Mouse (Mus musculus) heart, postnatal 0 days (tissue): ENCODE data around the gene Cldn9. TPM values are rescaled to one million over a fixed set of nuclear protein-coding genes. Genes with fewer than 3 reads are reported as not detected.
A peak's percentile ranks its signal among the peaks of the same experiment; 100 is the strongest.

Source experiments
- ATAC-seq: fragments of 200-750 bp; cut with Nextera tagmentation; 2 replicates; pipeline ENCODE4 v1.8.0; 2017; ENCODE audit warnings: low read depth, moderate number of reproducible peaks, moderate library complexity; ENCODE audit not compliant: insufficient read depth
- DNase-seq: peaks from one replicate; pipeline ENCODE4 v3.0.0-alpha.2; 2016; ENCODE audit warnings: low spot score
- H3K27ac ChIP-seq: fragments of 300-500 bp; sonication (generic); 2 replicates; pipeline ENCODE4 v1.5.1; 2014; ENCODE audit warnings: low read depth, mild to moderate bottlenecking
- H3K27me3 ChIP-seq: fragments of 300-500 bp; sonication (generic); 2 replicates; pipeline ENCODE4 v1.6.1; 2014; ENCODE audit warnings: low read length, mixed read lengths; ENCODE audit not compliant: control insufficient read depth, insufficient read depth
- H3K36me3 ChIP-seq: fragments of 300-500 bp; sonication (generic); replicated peaks from 2 replicates; pipeline ENCODE4 v1.6.1; 2014; ENCODE audit warnings: low read length, mixed read lengths; ENCODE audit not compliant: control insufficient read depth, insufficient read depth
- H3K4me1 ChIP-seq: fragments of 300-500 bp; sonication (generic); 2 replicates; pipeline ENCODE4 v1.6.1; 2014; ENCODE audit warnings: antibody characterized with exemption; ENCODE audit not compliant: control insufficient read depth, insufficient read depth
- H3K4me2 ChIP-seq: fragments of 300-500 bp; sonication (generic); 2 replicates; pipeline ENCODE4 v1.6.1; 2014; ENCODE audit warnings: low read depth, mild to moderate bottlenecking, low read length, moderate library complexity
- H3K4me3 ChIP-seq: fragments of 300-500 bp; sonication (generic); 2 replicates; pipeline ENCODE4 v1.5.1; 2014; ENCODE audit warnings: low read depth, low read length
- H3K9ac ChIP-seq: fragments of 300-500 bp; sonication (generic); replicated peaks from 2 replicates; pipeline ENCODE4 v1.6.1; 2014; ENCODE audit warnings: low read depth, low read length, mixed read lengths
- H3K9me3 ChIP-seq: fragments of 300-500 bp; sonication (generic); replicated peaks from 2 replicates; pipeline ENCODE4 v1.6.1; 2016; ENCODE audit warnings: low read length; ENCODE audit not compliant: control insufficient read depth
- CTCF ChIP-seq: IDR thresholded peaks from 2 replicates; pipeline ENCODE4 v1.5.1; 2016; ENCODE audit warnings: antibody characterized with exemption, control low read depth, low read depth
- EP300 ChIP-seq: IDR thresholded peaks from 2 replicates; pipeline ENCODE4 v1.6.1; 2016; ENCODE audit warnings: antibody characterized with exemption, low read depth
- WGBS: fragments of 180-500 bp; shearing (Covaris S2); extraction: QIAGEN DNeasy Blood & Tissue Kit; methylation state at CpG from one replicate; pipeline ENCODE4 v1.1.7; 2014; 5-methylcytosine and 5-hydroxymethylcytosine counted together
- polyA plus RNA-seq: library from polyadenylated mRNA; unstranded; fragments of >200 nt; fragmentation: Nextera tagmentation; extraction: Ambion mirVana; gene quantifications from 2 replicates; pipeline ENCODE4 v1.2.1, GENCODE M21; 2015
- total RNA-seq: library from RNA; depleted of rRNA; stranded (reverse); fragments of >200 nt; gene quantifications from 2 replicates; pipeline ENCODE4 v1.2.3, GENCODE M21; 2014; ENCODE audit warnings: low replicate concordance; rRNA removed

Cldn9 gene
- total RNA-seq (not detected in 2 replicates), polyA plus RNA-seq (not detected in 2 replicates)

DNA sequence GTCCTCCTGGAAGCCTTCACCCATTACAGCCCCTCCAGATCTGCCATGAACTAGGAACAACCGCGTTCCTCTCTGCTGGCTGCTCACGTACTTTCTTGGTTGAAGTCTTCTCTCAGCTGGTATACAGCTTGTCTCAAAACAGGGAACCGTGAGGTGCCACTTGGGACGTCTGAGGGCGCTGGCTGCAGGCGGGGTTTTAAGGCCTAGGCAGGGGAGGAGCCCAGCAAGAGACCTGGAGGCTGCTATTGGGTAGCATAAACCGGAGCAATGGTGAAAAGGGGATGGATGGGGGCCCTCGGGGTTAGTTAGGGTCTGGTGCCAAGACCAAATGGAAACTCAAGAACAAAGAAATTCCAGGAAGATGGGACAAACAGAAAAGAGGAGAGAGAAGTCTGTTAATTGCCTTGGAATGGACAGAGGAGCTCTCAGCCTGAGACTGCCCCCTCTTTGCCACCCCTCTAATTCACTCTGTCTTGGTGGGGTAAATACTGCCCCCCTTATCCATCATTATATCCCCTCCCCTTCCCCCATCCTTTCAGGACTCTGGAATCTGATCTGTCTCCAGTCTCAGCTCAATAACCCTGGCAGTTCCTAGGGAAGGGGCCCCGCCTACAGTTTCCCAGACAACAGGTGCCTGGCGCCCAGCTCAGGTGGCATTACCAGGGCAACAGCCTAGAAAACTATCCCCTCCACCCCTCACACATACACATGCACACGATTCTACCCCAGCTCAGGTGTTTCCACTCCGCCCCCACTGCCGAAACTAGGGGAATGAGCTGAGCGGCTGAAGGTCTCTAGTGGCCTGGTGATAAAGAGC lies at the start of gene Cldn9:
Gene Cldn9 (minus strand): TSS at position 171 of the 817 bp plus-strand sequence.
- Histone ChIP-seq H3K27ac (no peak within 1 kb of the TSS), H3K9ac (no peak within 1 kb of the TSS), H3K27me3 (peaks cover 57% of the 10 kb centered on the region), H3K36me3 (no peaks in the 10 kb centered on the region), H3K4me3 (no peak within 1 kb of the TSS), H3K9me3 (no peaks in the 10 kb centered on the region), H3K4me2 (no peak within 1 kb of the TSS), H3K4me1 (0 out of 2 replicates have a peak, but pooled peaks cover 3% of the 10 kb centered on the region)
- DNase-seq, result no peak
- WGBS, result 34% methylated on average over 15 of the region's 15 CpGs
- TF ChIP-seq CTCF (no peak), EP300 (no peak)
- no peak for ATAC-seq

DNA sequence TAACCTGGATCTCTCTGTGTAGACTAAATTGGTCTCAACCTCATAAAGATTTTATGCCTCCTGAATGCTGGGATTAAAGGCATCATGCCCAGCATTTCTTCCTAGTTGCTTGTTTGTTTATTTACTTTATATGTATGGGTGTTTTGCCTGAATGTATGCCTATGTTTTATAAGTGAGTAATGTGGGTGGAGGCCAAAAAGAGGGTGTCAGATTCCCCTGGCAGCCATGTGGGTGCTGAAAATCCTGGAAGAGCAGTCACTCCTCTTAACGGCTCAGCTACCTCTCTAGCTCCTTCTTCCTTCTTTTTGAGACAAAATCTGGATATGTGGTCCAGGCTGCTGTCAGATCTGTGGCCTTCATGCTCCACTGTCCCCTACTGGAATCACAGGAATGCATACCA lies 46.6 kb upstream of the Cldn9 start:
- Histone ChIP-seq H3K4me2 (no peak overlapping the region), H3K9ac (no peak overlapping the region), H3K4me1 (peaks cover 5% of the 10 kb centered on the region; the same call in 1 of the 2 replicates), H3K27me3 (no peaks in the 10 kb centered on the region), H3K27ac (no peak overlapping the region), H3K9me3 (no peaks in the 10 kb centered on the region), H3K36me3 (0 out of 2 replicates have a peak, but pooled peaks cover under 1% of the 10 kb centered on the region), H3K4me3 (no peak overlapping the region)
- 18% methylated on average over 1 of the region's 1 CpGs for WGBS
- ATAC-seq (no peak), DNase-seq (no peak)
- TF ChIP-seq EP300, result no peak
- no peak for TF ChIP-seq CTCF

DNA sequence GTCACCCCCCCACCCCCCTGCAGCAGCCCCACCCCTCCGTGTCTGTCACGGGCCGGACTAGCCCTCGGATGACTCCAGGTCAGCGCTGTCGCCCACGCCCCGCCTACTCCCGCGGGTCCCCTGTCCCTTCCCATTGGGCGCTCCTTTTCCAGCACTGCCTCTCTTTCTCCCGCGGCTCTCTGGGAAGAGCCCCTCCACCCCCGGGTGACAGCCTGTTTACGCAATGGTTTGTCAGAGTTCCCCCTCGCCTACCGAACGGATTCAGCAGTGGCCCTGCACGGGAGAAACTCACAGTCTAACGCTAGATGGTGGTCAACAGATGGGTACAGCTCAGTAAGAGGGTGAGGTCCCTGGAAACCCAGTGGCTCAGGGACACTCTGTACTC lies 42.9 kb upstream of the Cldn9 start:
- Histone ChIP-seq H3K27ac (peak overlapping the region; percentile 89), H3K4me3 (peak overlapping the region; percentile 90), H3K36me3 (no peaks in the 10 kb centered on the region), H3K4me1 (peaks cover 6% of the 10 kb centered on the region; the same call in 1 of the 2 replicates), H3K4me2 (peak overlapping the region; percentile 95), H3K27me3 (no peaks in the 10 kb centered on the region), H3K9me3 (no peaks in the 10 kb centered on the region), H3K9ac (peak overlapping the region; percentile 60)
- TF ChIP-seq EP300 (no peak), CTCF (peak; percentile 13)
- WGBS, result 1% methylated on average over 19 of the region's 20 CpGs
- peak; percentile 91 for ATAC-seq
- DNase-seq, result peak; percentile 82

DNA sequence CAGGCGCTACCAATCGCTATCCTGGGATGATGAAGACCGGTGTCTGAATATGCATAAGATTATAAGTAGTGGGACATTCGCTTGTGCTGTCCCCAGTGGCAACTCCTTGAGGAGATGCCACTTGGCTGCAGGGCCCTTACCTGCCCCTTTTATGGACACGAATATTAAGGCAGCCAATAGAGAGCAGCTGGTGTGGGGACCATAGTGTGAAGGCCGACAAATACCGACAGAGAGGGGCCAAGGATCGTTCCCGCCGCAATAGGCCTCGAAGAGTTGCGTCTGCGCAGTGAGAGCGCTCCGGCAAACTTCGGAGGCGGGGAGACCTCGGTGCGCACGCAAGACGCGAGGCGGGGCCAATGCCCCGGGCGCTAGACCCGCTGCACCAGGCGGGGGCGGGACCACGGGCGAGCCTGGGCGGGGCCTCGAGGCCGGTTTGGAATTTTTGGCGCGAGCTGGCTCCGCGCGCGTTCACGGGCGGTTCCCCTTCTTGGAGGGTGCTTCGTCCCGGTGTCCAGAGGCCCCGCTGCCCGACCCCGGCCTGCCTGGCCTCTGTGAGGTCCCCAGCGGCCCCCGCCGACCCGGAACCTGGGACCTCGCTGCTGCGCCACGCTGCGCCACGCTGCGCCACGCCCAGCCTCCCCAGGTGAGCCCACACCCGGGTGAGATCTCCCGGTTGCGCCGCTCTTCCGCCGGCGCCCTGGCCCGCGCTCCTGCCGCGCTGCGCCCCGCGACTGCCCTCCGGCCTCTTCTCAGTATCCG lies 42.4 kb upstream of the Cldn9 start, which contains the start of gene Pkmyt1:
Gene Pkmyt1 (plus strand): TSS at position 338 of the 759 bp plus-strand sequence.
- TF ChIP-seq CTCF, result no peak
- TF ChIP-seq EP300, result no peak
- peak; percentile 92 for DNase-seq
- no peaks in the 10 kb centered on the region for H3K36me3 ChIP-seq
- H3K4me1 ChIP-seq, result peaks cover 6% of the 10 kb centered on the region; the same call in 1 of the 2 replicates
- peak within 1 kb of the TSS; percentile 89 for H3K27ac ChIP-seq
- 1% methylated on average over 63 of the region's 73 CpGs for WGBS
- peak; percentile 96 for ATAC-seq
- peak within 1 kb of the TSS; percentile 60 for H3K9ac ChIP-seq
- H3K27me3 ChIP-seq, result no peaks in the 10 kb centered on the region
- no peaks in the 10 kb centered on the region for H3K9me3 ChIP-seq
- H3K4me2 ChIP-seq, result peak within 1 kb of the TSS; percentile 95
- H3K4me3 ChIP-seq, result peak within 1 kb of the TSS; percentile 90

DNA sequence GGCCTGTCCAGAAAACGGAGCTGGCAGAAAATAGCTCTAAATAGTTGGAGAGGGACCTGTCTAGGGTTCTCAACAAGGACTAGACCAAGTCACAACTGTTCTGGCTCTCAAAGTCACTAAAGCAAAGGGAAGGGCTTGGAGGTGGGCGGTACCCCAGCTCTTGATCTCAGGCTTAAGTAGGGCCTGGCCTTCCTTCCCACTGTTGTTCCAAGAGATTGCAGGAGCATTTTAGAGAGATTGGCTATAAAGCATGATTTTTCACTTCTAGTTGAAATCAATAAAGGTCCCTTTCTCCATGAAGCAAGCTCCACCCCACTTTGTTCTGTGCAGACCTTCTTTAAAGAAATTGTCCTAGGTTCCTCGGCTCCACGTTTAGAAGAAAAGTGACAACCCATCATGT lies 41.7 kb upstream of the Cldn9 start:
- no peak for DNase-seq
- H3K27ac ChIP-seq, result no peak overlapping the region

More for the DNA sequence above, 41.7 kb upstream of the Cldn9 start:
- Histone ChIP-seq H3K36me3 (no peaks in the 10 kb centered on the region), H3K4me1 (peaks cover 6% of the 10 kb centered on the region; the same call in 1 of the 2 replicates), H3K4me3 (peak overlapping the region; percentile 90; the same call in 1 of the 2 replicates), H3K9ac (peak overlapping the region; percentile 49; the same call in 1 of the 2 replicates), H3K4me2 (peak overlapping the region; percentile 95), H3K9me3 (no peaks in the 10 kb centered on the region), H3K27me3 (no peaks in the 10 kb centered on the region)
- no peak for TF ChIP-seq EP300
- ATAC-seq, result no peak
- 58% methylated on average over 4 of the region's 4 CpGs for WGBS
